Mouse (Mus musculus) A20 (cell line): Measurements from ENCODE around the gene Hrg.
"Not testable (repeated sequence)": the region's sequence is repeated elsewhere in the genome, so short reads cannot be mapped to it uniquely, and the experiment has no call there.

ENCODE experiments used
- DNase-seq: peaks from one replicate; pipeline ENCODE4 v3.0.0-alpha.2; 2011; ENCODE audit warnings: low read depth, low spot score

The Hrg gene

DNA sequence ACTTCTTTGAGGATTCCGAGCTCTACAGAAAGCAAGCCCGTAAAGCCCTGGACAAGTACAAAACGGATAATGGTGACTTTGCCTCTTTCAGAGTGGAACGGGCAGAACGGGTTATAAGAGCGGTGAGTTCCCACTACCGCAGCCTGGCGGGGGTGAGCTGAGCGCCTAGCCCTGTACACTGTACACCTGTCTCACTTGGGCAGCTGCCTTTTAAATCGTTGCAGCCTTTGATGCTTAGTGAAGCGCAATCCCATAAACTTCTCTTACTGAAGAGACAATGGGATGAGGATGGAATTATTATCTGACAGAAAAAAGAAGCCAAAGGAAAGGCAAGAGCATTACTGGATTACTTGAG lies 5.2 kb downstream of the Hrg start:
- no peak for DNase-seq

GRCm38 (mm10) chr16:22961073-22961472 lies 10.2 kb downstream of the Hrg start:
- DNase-seq, result no peak

- DNase-seq, result no peak
Measured at GRCm38 (mm10) chr16:22962256-22962655, 11.4 kb downstream of the Hrg start.

DNA sequence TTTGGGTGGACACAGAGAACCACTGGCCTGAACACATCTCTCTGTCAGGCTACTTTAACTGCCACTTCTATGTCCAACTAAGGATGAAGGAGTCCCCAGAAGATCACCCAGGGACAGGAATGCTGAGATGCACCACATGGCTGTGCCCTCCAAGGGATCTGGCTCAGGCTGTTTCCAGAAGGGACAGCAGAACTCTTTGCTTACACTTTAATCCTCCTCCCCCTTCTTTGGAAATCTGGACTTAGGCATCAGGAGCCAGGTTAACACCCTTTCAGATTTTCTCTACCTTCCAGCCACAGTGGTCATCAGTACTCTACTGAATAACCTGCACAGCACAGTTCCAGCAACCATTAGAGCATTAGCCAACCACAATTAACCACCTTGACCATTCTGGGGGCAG lies 12.4 kb downstream of the Hrg start:
- no peak for DNase-seq

DNA sequence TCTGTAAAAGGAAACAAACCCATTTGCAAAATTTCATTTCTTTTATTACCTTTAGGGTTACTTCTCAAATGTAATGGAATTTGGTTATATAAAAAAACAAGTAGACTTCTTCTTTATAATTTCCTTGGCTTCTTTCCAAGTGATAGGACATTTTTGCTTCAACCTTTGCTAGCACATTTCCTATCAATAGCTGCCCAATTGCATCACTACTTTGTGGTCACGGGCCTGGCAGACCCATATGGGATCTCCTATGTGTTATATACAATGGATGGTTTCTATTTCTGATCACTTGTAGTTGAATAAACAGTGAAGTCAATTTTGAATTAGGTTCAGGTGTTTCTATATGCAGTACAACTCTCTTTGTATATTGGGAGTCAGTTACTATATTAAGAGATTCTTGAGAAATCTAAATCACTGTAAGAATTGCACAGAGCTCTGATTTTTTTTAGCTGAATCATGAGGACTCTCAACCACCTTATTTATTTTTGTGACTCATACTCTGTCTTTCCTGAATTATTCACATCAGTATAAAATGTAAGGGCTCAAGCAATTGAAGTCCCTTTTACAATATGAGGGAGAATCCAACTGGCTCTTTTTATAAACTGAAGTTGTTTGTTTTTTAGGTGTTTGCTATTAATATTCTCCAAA lies 16.6 kb downstream of the Hrg start:
- no peak for DNase-seq

DNA sequence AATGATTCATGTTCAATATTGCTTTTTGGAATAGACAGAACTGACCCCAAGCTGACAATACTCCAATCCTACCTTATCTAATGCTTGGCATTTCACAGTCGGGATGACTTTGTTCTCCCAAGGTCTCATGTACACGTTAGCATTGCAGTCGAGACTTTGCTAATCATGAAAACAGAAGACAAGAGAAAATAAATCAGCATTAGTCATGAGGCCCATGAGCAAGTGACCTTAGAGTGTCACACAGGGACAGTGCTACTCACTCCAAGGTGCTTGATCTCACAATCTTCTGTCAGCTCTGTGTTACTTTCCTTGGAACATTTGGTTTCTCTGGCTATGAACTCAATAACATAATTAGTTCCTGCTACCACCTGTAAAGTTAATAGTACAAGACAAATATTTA lies 46.1 kb downstream of the Hrg start:
- not testable (repeated sequence) for DNase-seq
